Mouse (Mus musculus) forebrain, embryonic 15.5 days (tissue): ENCODE results near the gene Rhoj. TPM values are rescaled to one million over a fixed set of nuclear protein-coding genes. Genes with fewer than 3 reads are reported as not detected.

Experiments used
- polyA plus RNA-seq: library from polyadenylated mRNA; unstranded; fragments of >200 nt; fragmentation: Nextera tagmentation; extraction: Ambion mirVana; gene quantifications from 2 replicates; pipeline ENCODE4 v1.2.1, GENCODE M21; 2015

The Rhoj gene
- polyA plus RNA-seq, 1 experiment from 2014 or later, result 15.0 TPM

Other genes with a start within 250 kb of the Rhoj start
- gene Kcnh5, start 131.0 kb upstream of the Rhoj start, polyA plus RNA-seq, result 3.1 and 3.4 TPM in 2 replicates
- gene Gphb5, start 108.5 kb downstream of the Rhoj start, polyA plus RNA-seq, result not detected in 2 replicates